In the genomic region with DNA sequence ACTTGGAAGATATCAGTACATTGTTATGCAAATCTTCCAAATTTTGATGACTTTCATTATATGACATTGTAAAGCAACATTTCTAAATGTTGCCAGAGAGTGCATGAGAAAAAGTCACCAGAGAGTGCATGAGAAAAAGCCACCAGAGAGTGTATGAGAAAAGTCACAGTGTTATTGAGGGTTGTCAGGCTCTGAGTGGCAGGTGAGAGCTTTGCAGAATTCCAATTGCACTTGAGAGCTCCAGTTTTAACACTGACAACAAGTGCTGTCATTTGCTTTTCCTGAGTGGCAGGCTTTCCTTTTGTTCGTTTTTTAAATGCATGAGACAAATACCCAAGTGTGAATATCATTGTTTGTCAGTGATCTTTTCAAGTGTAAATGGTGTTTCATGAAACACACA, we compare ENCODE assay signal across 21 mouse cellular contexts. TPM values are rescaled to one million over a fixed set of nuclear protein-coding genes. Genes with fewer than 3 reads are reported as not detected.
DNase-seq lines count a peak whose midpoint lies in the region; ATAC-seq and TF ChIP-seq lines count a peak whose summit lies in the region.
"Had no signal": no experiment of that assay in that cellular context is flagged by ENCODE, and none has a peak within 500 bp of the region (broad histone marks: within the 10 kb centered on the region; RNA-seq: fewer than 3 reads in every experiment).

No protein-coding gene starts in this region.

- H3K4me3 ChIP-seq in forebrain, embryonic 13.5 days: no peak overlapping the region
- no peak overlapping the region for H3K4me3 ChIP-seq in forebrain, embryonic 10.5 days
- H3K4me3 ChIP-seq in forebrain, embryonic 14.5 days (ENCODE audit: low read depth, low read length): no peak overlapping the region
- H3K4me3 ChIP-seq in forebrain, embryonic 16.5 days (replicated peaks; ENCODE audit: low read length): no peak overlapping the region
- H3K4me3 ChIP-seq: embryonic facial prominence, embryonic 10.5 days; embryonic facial prominence, embryonic 12.5 days; gastrocnemius, adult 2 months had no signal

- no peak for DNase-seq in forebrain, embryonic 10.5 days (ENCODE audit: extremely low spot score, low spot score)
- DNase-seq in brain, embryonic 14.5 days (ENCODE audit: low read depth): peak; percentile 67
- peak; percentile 36 for DNase-seq in forebrain, embryonic 14.5 days (ENCODE audit: low spot score)
- DNase-seq in frontal cortex, postnatal 25 days (ENCODE audit: low spot score in 2 of 2): no peak
- no peak for DNase-seq in c-Kit-positive CD71-positive TER-119-positive erythroid progenitor cells, embryonic 14.5 days (ENCODE audit: low spot score)
- DNase-seq in layer of hippocampus, postnatal 14 days (ENCODE audit: low spot score in 2 of 2): no peak
- DNase-seq: adrenal gland, adult 2 months; adrenal gland, postnatal 14 days; adrenal gland, postnatal 36 days; cerebellum, adult 11-12 months; cerebellum, adult 2 months; cerebellum, adult 9-10 months; cerebellum, postnatal 10 days; cerebellum, postnatal 25 days; gastrocnemius, adult 2 months had no signal

- no peaks in the 10 kb centered on the region for H3K9me3 ChIP-seq in forebrain, embryonic 13.5 days (replicated peaks)
- no peaks in the 10 kb centered on the region for H3K9me3 ChIP-seq in forebrain, embryonic 10.5 days
- no peaks in the 10 kb centered on the region for H3K9me3 ChIP-seq in forebrain, embryonic 14.5 days (replicated peaks; ENCODE audit: control insufficient read depth, low read length)
- H3K9me3 ChIP-seq in forebrain, embryonic 16.5 days (ENCODE audit: control insufficient read depth, low read length): no peaks in the 10 kb centered on the region
- H3K9me3 ChIP-seq: embryonic facial prominence, embryonic 10.5 days; embryonic facial prominence, embryonic 12.5 days had no signal

- TF ChIP-seq CTCF in brain, embryonic 14.5 days (IDR thresholded peaks at IDR 0.05; ENCODE audit: borderline replicate concordance, extremely low read depth, insufficient read depth, insufficient read length): no peak

- no peak overlapping the region for H3K4me2 ChIP-seq in forebrain, embryonic 13.5 days
- no peak overlapping the region for H3K4me2 ChIP-seq in forebrain, embryonic 14.5 days (ENCODE audit: low read length)
- H3K4me2 ChIP-seq in forebrain, embryonic 16.5 days (ENCODE audit: low read length): no peak overlapping the region
- H3K4me2 ChIP-seq: embryonic facial prominence, embryonic 12.5 days had no signal

- no peak for TF ChIP-seq POLR2A in brain, embryonic 14.5 days (IDR thresholded peaks at IDR 0.05; ENCODE audit: borderline replicate concordance, extremely low read depth, insufficient read depth, insufficient read length, poor library complexity, severe bottlenecking)

- H3K27ac ChIP-seq in forebrain, embryonic 13.5 days: peak overlapping the region; percentile 10; the same call in 1 of the 2 replicates
- H3K27ac ChIP-seq in forebrain, embryonic 10.5 days: no peak overlapping the region
- no peak overlapping the region for H3K27ac ChIP-seq in forebrain, embryonic 14.5 days (ENCODE audit: low read depth, low read length)
- no peak overlapping the region for H3K27ac ChIP-seq in forebrain, embryonic 16.5 days (ENCODE audit: low read length)
- H3K27ac ChIP-seq: embryonic facial prominence, embryonic 10.5 days; embryonic facial prominence, embryonic 12.5 days; gastrocnemius, adult 2 months had no signal

- peak; percentile 54; the same call in 1 of the 2 replicates for ATAC-seq in forebrain, embryonic 13.5 days
- ATAC-seq in forebrain, embryonic 14.5 days: 0 out of 2 replicates have a peak, but pooled peaks have one; percentile 49
- peak; percentile 72 for ATAC-seq in forebrain, embryonic 16.5 days

- WGBS in forebrain, embryonic 13.5 days: 53% methylated on average over 1 of the region's 1 CpGs
- WGBS in forebrain, embryonic 10.5 days: 72% methylated on average over 1 of the region's 1 CpGs
- 39% methylated on average over 1 of the region's 1 CpGs for WGBS in forebrain, embryonic 14.5 days
- WGBS in forebrain, embryonic 16.5 days: 38% methylated on average over 1 of the region's 1 CpGs

- H3K9ac ChIP-seq in forebrain, embryonic 13.5 days: no peak overlapping the region
- H3K9ac ChIP-seq in forebrain, embryonic 14.5 days (ENCODE audit: low read length): no peak overlapping the region
- no peak overlapping the region for H3K9ac ChIP-seq in forebrain, embryonic 16.5 days (replicated peaks; ENCODE audit: low read depth, low read length)
- H3K9ac ChIP-seq: embryonic facial prominence, embryonic 12.5 days had no signal

- peaks cover 22% of the 10 kb centered on the region; the same call in 1 of the 2 replicates for H3K4me1 ChIP-seq in forebrain, embryonic 13.5 days
- no peaks in the 10 kb centered on the region for H3K4me1 ChIP-seq in forebrain, embryonic 10.5 days
- H3K4me1 ChIP-seq in forebrain, embryonic 14.5 days (ENCODE audit: control insufficient read depth, insufficient read depth, low read length): peaks cover 6% of the 10 kb centered on the region; the same call in 1 of the 2 replicates
- H3K4me1 ChIP-seq in forebrain, embryonic 16.5 days (replicated peaks; ENCODE audit: control insufficient read depth, insufficient read depth, low read length): peaks cover 8% of the 10 kb centered on the region; the same call in 1 of the 2 replicates
- H3K4me1 ChIP-seq: embryonic facial prominence, embryonic 12.5 days had no signal

- H3K36me3 ChIP-seq in forebrain, embryonic 13.5 days (ENCODE audit: poor library complexity, severe bottlenecking): no peaks in the 10 kb centered on the region
- no peaks in the 10 kb centered on the region for H3K36me3 ChIP-seq in forebrain, embryonic 10.5 days (replicated peaks)
- no peaks in the 10 kb centered on the region for H3K36me3 ChIP-seq in forebrain, embryonic 14.5 days (ENCODE audit: control insufficient read depth, insufficient read depth, low read length)
- H3K36me3 ChIP-seq in forebrain, embryonic 16.5 days (ENCODE audit: control insufficient read depth, insufficient read depth): no peaks in the 10 kb centered on the region
- H3K36me3 ChIP-seq: embryonic facial prominence, embryonic 10.5 days; embryonic facial prominence, embryonic 12.5 days had no signal

- no peaks in the 10 kb centered on the region for H3K27me3 ChIP-seq in forebrain, embryonic 13.5 days
- H3K27me3 ChIP-seq in forebrain, embryonic 10.5 days (ENCODE audit: poor library complexity, severe bottlenecking): no peaks in the 10 kb centered on the region
- H3K27me3 ChIP-seq in forebrain, embryonic 14.5 days (replicated peaks; ENCODE audit: control insufficient read depth, insufficient read depth, low read length): no peaks in the 10 kb centered on the region
- H3K27me3 ChIP-seq in forebrain, embryonic 16.5 days (replicated peaks; ENCODE audit: control insufficient read depth, insufficient read depth, low read length): no peaks in the 10 kb centered on the region
- H3K27me3 ChIP-seq: embryonic facial prominence, embryonic 12.5 days had no signal

RNA-seq across cellular contexts. Expression of gene Scn3a, which starts 25.6 kb away (rescaled TPM):
- 31.3 and 34.6 TPM in 2 replicates for polyA plus RNA-seq in forebrain, embryonic 13.5 days (2015; fragmentation: Nextera tagmentation; extraction: Ambion mirVana)
- polyA plus RNA-seq in forebrain, embryonic 10.5 days (2016; fragmentation: Nextera tagmentation; extraction: Ambion mirVana): 2.6 and 5.4 TPM in 2 replicates
- 49.2 and 55.8 TPM in 2 replicates for polyA plus RNA-seq in brain, embryonic 14.5 days (2012; rRNA removed)
- 37.5 and 43.9 TPM in 2 replicates for polyA plus RNA-seq in forebrain, embryonic 14.5 days (2014; fragmentation: Nextera tagmentation; extraction: Ambion mirVana)
- polyA plus RNA-seq in forebrain, embryonic 16.5 days (2015; fragmentation: Nextera tagmentation; extraction: Ambion mirVana): 55.8 and 57.4 TPM in 2 replicates
- 10 to 100 TPM; 39.7 to 43.6 TPM for total RNA-seq in layer of hippocampus, postnatal 14 days (2021)
- total RNA-seq: MEL had no signal
- polyA plus RNA-seq: C2C12 had no signal

Comparison
In these comparisons a context has a peak if more than half of its experiments do, and no peak if none do; other contexts are left out.
1. DNase-seq: peak in brain, embryonic 14.5 days (single experiment) and forebrain, embryonic 14.5 days (single experiment); none in forebrain, embryonic 10.5 days (single experiment), frontal cortex, postnatal 25 days (0 of 2), c-Kit-positive CD71-positive TER-119-positive erythroid progenitor cells, embryonic 14.5 days (single experiment) and layer of hippocampus, postnatal 14 days (0 of 2).
2. Peak in every context shown above with its lines, with median percentiles within 50 percentile points of each other: ATAC-seq.